Mouse (Mus musculus) lung, postnatal 4 days (tissue): Measurements from ENCODE around the gene Lyg2.

Experiments
- DNase-seq, 2 experiments: peaks; one replicate each; pipeline ENCODE4 v3.0.0; 2021

Lyg2 gene

DNA sequence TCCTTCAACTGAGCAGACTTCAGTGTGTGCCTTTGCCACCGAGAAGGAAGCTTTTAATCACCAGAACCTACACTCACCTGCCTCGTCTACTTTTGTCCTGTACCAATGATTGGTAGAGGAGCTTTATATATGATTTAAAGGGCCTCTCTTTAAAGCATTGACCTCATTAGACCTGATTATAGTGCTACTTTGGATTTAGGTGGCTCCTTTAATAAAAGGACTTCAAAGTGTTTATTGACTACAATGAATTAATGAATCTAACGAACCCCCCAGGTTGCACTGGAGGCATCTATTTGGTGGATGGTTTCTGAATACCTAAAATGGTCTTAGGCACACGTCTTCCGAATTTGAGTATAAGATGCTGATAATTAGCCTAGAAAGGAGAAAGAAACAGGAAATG, at the start of gene Lyg2:
Gene Lyg2, minus strand, starts transcription at position 101 of the 400 bp plus-strand sequence.
- no peak for DNase-seq

DNA sequence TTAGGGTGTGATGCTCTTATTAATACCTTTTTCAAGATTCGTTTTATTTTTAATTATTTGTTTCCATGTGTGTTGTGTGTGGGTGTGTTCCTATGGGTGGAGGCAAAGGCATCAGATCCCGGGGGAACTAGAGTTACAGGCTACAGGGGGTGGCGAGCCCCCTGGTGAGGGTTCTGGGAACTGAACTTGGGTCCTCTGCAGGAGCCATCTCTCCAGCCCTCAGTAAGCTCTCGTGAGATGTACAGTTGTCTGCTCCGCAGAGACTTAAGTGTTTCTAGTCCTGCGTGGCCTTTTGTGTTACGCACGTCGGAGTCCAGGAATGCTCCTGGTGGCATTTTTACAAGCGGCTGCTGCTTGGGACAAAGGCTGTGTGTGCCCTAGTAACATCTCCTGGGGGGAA, 49.3 kb upstream of the Lyg2 start:
- no peak for DNase-seq

DNA sequence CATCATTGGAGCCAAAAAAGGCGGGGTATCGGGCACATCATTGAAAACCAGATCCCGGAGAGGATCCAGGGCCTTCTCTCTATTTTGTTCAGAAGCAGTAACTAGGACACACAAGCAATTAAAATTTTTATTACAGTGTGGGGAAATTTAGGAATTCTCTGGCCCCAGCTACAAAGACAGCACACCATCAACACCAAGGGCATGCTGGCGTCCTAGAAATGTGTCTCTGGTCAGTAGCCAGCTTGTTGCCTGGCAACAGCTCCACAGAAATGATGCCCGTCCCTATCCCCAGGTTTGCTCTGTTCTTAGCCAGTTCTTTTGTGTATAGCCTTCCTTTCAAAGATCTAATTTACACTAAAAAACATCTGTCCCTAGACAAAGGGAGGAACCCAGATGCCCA, 43.2 kb upstream of the Lyg2 start:
- peak; percentile 21 to 64 for DNase-seq

DNA sequence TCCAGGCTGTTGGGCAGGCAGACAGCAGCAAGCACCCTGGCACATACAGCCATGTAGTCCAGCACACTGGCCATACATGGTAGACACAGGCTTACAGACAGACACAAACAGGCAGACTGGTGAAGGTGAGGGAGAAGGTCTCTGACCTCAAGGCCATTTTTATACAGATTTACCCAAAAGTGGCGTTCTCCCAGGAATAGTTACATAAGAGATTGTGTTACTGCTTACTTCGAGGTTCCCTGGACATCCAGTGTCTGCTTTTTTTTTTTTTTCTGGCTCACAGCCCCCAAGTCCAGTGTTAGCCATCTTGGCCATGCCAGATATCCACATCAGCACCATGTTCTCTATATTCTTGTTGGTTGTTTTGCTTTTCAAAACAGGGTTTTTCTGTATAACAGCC, 42.2 kb upstream of the Lyg2 start:
- no peak for DNase-seq

DNA sequence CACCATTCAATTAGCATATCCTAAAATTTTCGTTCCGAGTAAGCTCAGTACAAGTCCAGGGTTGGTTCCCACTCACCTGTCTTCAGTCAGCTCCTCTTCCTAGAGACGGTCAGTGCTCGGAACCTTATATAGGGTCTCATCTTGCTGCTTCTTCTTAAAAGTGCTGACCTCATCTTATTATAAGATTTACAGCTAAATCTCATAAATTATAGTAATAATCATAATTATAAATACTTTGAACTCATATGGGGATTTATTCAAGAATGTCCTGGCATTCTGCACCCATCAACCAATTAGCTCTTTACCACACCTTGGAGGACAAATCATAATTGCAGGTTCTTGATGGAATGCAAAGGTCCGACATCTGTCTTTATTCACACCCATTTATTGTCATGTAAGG, 41.4 kb upstream of the Lyg2 start, which contains the start of gene Lyg1:
Gene Lyg1, minus strand, starts transcription at position 101 of the 400 bp plus-strand sequence.
- DNase-seq = no peak

DNA sequence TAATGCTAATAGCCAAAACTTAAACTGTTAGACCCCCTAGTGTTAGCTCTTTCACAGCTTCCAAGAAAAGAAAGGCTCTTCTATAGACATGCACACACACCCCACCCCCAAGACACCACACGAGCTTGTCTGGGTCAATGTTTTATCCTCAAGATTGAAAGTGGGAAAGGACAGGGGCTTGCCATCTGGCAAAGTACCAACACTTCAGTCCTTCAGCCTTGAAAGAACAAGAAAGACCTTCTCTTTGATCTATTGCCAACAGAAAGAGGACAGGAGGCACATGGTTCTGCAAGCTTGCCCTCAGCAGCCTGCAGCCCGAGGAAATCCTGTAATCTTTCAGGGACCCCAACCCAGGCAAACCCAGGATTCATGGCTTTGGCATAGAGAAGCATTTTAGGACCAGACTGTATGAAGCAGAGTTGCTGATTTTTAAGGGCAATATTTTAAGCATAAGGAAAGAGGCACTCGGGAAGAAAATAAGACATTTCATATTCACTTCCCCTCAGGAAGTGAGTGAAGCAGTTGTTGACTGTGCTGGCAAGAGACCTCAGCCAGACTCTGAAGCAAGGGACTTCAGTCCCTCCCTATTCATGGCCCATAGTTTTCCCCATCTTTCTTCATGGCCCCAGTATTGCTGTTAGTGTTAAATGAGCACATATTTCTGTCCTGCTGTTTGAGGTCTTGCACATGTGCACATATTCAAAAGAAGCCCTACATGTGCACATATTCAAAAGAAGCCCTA, 40.6 kb upstream of the Lyg2 start:
- peak; percentile 51 to 68 for DNase-seq

DNA sequence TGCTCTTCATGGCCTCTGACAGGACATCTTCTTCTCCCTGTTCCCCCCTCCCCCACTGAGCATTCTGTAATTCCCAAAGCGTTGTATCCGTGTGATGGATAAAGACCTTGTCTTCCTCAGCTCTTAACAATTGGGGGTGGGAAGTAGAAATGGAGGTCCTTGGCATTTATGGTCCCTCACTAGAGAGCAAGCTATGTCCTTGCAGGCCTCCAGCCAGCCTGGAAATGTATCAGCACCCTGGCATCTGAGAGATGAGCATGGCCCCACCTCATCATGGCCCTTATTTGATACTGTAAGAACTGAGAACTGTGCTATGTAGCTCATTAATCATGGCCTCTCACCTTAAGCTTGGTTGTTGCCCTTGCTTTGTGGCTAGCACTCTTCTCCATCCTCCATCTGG, 39.0 kb upstream of the Lyg2 start:
- DNase-seq = no peak

DNA sequence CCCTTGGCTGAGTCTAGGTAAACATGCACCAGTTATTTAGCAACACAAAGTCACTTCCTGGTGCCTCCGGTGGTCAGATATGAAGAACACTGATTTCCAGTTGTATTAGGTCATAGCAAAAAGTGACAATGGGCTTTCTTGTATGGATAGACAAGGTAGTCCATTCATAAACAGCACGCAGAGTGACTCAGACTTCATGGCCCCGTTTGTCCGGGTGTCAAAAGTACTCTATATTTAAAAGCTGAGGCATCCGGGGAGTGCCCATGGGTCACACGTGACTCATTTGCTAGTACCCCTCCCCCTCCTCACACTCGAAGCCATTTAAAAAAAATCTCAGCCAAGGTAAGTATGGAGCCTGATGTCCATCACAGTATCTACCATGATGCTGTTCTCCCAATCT, 38.5 kb upstream of the Lyg2 start:
- no peak for DNase-seq

DNA sequence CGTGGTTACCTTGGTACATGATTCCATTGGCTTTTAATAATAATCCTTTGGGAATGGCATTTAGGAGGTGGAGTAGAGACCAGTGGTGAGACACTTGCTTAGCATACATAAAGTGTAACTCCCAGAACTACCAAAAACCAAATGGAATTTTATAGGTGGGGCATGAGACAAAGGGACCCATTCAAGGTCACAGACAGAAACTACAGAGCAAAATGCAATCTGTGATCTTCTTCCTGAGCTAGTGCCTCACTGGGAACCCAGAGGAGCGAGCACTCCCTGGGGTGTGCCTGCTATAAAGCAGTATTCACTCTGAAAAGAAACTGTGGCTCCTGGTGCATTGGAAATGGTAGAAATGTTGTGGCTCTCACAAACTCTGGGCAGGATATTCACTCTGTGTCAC, 32.6 kb upstream of the Lyg2 start:
- no peak for DNase-seq

DNA sequence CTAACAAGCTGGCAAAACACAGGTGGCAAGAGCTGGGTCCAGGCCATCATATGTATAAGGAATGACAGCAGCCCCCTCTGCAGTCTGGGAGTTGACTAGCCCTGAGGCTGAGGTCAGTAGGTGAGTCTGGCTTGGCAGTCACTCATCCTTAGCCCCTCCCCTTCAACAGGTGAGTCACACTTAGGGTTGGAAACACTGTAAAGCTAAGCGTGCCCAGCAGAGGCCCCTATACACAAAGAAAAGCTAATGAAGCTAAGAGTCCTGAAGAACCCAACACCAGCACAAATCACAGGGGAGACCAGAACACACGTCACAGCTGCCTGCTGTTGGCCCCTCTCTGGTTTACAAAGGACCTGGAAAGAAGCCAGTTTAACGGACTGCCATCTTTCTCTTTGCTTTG, 15.5 kb upstream of the Lyg2 start:
- peak; percentile 53 to 65 for DNase-seq

DNA sequence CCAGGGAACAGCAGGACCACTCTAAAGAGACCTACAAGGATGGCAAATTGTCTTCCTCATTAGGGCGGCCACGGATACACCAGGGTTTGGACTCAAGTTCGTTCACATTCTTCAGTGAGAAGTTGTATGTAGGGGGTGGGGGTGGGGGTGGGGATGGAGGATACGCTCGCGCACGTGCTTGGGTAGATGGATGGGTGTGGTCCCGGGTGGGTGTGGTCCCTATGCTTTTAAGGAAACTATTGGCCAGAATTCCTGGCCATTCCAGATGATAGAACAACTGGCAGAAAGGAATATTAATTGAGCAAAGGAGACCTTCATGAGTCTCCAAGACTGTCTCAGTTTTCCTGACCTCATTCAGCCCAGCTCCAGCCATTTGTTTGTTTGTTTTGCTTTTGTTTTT, 9.7 kb upstream of the Lyg2 start:
- no peak for DNase-seq

DNA sequence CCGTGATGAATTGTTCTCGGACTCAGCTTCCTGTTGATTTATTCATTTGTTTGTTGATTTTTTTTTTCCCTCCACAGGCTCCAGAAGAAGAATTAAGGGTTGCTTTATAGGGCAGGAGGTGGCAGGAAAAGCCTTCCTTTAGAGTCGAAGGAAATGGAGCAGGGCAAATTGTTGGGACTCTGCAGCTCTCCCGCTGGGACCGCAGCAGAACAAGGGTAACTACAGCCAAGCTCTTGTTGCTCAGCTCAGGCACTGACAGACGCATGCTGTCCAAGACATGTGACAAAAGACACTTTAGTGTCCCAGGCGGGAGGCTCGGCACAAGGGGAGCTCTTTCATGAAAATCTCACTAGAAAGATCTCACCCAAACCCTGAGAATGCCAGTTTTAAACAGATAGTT, 6.2 kb upstream of the Lyg2 start:
- no peak for DNase-seq

DNA sequence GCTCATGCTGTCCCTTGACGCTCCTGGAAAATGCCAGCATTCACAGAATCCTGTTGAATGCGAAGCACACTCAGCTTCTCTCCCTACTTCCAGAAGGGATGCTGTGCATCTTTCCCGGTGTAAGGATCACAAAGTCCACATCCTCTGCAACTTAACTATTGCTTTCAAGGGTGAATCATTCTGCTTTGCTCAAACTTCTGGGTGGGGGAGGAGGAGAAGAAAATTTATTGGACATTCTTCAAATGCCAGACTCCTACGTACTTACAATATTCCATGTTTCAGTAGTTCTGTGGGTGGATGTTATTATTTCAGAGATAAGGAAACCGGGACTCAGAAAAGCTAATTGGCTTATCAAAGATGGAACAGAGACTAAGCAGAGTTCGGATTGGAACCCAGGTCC, 1.8 kb upstream of the Lyg2 start:
- no peak for DNase-seq

DNA sequence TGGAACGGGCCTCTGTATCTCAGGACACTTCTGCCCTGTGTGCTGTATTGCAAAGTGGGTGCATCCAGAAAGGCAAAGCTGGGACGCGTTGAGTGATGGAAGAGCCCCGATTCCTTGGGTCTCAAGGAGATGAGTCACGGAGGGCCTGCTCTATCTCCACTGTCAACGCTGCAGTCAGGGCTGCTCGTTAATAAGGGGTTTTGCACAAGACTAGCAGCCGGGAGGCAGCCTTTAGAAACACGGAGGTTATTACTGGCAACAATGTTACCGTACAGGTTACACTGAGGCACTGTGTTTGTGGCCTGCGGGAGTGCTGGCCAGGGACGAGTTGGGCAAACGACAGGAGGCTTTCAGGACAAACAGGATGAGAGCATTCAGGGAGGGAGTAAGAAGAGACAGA, 1.4 kb upstream of the Lyg2 start:
- no peak for DNase-seq

DNA sequence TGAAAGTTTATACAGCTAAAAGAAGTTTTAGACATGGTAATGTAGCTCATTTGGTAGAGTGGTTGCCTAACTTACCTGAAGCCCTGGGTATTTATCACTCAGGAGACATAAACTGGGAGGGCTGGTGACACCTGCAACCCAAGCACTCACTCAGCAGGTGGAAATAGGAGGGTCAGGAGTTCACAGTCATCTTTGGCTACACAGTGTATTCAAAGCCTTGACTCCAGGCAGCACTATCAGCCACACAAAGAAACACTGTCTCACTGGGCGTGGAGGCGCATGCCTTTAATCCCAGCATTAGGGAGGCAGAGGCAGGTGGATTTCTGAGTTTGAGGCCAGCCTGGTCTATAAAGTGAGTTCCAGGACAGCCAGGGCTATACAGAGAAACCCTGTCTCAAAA, 3.5 kb downstream of the Lyg2 start:
- no peak for DNase-seq

DNA sequence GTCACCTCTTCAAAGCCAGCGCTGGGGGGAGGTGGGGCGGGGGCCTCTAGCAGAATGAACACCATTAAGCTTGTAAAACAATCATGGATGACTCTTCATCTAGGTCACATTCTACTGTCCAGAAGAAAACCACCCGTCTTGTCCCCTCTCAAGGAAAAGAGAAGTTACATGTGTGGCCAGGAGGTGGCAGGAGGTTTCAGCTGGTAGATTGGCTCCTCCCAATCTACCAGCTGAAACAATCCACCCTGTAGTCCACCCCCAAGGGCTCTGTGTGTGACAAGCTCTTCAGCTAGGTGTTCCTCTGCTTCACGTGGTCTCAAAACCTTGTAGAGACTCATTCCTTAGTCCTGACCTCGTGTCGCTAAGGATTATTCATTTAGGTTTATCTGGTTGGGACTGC, 13.1 kb downstream of the Lyg2 start:
- DNase-seq = peak in 1 of 2 experiments; percentile 62

DNA sequence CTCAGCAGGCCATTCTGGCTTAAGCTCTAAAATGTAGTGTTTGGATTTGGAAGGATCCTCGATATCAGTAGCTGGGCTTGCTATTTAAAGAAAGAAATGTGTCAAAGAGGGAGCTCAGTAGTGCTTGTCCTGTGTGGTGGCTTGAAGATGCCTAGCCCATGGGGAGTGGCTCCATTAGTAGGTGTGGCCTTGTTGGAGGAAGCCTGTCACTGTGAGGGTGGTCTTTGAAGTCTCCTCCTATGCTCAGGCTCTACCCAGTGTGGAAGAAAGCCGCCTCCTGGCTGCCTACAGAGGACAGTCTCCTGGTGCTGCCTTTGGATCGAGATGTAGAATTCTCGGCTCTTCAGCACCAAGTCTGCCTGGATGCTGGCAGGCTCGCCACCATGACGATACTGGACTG, 16.0 kb downstream of the Lyg2 start:
- DNase-seq = no peak

DNA sequence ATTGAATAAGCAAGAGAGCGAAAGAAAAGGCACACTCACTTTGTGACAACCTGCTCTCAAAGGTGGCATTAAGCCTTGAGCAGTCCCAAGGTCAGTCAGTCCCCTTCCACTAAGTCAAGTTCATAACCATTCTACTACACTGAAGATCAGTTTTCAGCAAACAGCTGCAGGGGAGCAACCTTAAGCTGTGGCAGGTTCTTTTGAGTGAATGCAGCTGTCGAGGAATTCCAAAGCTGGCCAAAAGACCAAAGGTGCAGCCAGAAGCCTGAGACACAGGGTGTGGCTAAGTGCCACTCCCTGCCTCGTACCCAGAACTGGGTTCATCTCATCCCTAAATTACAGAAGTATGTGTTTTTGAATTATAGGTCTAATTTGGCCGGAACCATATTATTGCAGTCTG, 16.5 kb downstream of the Lyg2 start:
- DNase-seq = no peak

DNA sequence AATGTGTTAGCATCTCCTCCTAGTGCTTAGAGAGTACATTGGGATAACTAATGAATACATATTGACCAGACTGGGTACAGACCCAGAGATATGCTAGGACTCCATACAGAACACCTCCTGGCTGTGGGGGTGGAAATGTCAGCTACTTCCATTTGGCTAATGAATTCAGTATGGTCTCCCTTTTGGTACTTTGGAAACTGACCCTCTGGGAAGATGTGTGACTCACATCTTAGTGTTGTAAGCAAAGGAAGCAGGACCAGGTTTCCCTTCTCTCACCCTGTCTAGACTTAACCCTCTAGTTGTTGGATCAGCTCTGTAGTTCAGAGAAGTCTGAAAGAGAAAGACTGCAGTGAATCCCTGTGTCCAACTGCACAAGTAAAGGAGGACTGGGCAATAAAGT, 21.7 kb downstream of the Lyg2 start:
- no peak for DNase-seq

DNA sequence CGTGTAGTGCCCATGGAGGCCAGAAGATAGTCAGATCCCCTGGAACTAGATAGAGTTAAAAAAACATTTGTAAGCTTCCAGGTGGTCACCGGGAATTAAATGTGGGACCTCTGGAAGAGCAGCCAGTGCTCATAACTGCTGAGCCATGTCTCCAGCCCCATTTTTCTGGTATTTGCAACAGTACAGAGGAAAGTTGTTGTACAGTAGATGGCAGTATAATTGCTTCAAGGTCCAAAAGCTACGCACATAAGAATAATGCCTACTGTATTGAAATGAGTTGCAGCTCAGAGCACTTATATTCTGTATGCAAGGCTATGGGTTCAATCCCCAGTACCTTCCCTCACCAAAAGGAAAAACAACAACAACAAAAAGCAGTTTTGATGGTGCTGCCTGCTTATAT, 24.9 kb downstream of the Lyg2 start:
- no peak for DNase-seq

DNA sequence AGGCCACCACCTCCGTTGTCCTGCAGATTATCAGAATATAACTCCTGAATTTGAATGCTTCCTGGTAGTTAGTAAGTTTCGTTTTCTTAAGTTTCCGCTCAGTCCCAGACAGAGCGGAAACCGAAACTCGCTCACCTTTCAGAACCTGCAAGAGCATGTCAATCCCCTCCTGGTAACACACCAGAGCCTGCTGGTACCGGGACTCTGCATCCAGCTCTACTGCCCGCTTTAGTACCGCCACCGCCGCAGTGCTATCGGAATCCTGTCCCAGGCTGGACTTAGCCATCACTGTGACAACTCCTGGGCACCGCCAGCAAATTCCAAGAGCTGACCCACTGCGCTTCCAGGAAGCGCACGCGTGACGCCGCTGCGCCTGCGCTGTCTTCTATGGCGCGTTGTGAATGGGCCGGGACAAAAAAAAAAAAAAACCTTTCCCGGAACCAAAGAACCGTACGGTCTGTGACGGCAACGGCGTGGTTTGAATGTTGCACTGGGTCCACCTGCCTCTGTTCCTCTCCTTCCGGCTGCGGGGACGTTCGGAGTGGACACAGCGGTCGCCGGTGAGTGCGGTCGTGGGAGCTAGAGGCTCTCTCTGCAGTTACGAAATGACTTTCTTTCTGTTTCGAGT, 26.2 kb downstream of the Lyg2 start, which contains the start of the genes Mitd1 and Mrpl30:
Gene Mitd1, minus strand, starts transcription at position 387 of the 628 bp plus-strand sequence.
Gene Mrpl30, plus strand, starts transcription at position 453 of the 628 bp plus-strand sequence.
- DNase-seq = peak; percentile 93

DNA sequence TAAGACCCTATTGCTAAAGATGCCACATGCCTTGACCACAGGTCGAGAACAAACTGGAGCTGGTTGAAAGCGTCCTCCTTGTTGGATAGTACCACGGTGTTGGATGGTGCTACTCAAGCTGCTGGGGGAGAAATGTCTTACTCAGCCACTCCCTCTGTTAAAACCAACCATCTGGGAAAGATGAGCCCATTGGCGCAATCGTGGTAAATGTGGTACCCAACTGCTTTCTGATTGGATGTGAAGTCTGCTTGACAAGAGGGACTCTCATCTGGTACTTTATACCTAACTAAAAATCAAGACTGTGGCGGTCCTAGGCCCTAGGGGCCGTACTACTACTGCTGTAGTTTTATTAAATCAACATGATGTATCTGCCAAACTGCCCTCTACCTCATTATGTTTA, 27.1 kb downstream of the Lyg2 start:
- DNase-seq = no peak

DNA sequence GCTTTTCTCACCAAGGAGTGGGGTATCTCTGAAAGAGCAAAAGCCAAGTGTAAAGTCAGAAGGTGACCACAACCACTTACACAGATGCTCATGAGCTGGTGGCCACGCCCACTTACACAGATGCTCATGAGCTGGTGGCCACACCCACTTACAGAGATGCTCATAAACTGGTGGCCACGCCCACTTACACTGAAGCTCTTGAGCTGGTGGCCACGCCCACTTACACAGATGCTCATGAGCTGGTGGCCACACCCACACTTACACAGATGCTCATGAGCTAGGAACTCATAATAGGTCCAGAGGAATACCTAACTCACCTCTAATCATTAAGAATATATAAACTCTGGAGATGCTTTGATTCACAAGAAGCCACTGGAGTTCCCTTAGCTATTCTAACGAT, 31.8 kb downstream of the Lyg2 start:
- no peak for DNase-seq

DNA sequence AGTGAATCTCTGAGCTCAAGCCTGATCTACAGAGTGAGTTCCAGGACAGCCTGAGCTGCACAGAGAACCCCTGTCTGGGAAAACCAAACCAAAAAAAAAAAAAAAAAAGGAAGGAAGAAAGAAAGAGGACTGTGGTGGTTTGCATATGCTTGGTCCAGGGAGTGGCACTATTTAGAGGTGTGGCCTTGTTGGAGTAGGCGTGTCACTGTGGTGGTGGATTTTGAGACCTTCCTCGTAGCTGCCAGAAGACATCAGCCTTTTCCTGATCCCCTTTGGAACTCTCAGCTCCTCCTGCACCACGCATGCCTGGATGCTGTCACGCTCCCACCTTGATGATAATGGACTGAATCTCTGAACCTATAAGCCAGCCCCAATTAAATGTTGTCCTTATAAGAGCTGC, 32.9 kb downstream of the Lyg2 start:
- no peak for DNase-seq
